Mouse (Mus musculus) T-cell, adult 2 months (primary cell): ENCODE measurements around the gene Foxd3.

Experiments used
- DNase-seq: peaks from one replicate; pipeline ENCODE4 v3.0.0; 2022; ENCODE audit warnings: low spot score

Gene Foxd3

DNA sequence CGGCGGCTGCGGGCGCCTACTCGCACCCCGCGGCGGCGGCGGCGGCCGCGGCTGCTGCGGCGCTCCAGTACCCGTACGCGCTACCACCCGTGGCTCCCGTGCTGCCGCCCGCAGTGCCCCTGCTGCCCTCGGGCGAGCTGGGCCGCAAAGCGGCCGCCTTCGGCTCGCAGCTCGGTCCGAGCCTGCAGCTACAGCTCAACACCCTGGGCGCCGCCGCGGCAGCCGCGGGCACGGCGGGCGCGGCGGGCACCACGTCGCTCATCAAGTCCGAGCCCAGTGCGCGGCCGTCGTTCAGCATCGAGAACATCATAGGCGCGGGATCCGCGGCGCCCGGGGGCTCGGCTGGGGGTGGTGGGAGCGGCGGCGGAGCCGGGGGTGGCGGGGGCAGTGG is 1.3 kb downstream of the Foxd3 start:
- no peak for DNase-seq

DNA sequence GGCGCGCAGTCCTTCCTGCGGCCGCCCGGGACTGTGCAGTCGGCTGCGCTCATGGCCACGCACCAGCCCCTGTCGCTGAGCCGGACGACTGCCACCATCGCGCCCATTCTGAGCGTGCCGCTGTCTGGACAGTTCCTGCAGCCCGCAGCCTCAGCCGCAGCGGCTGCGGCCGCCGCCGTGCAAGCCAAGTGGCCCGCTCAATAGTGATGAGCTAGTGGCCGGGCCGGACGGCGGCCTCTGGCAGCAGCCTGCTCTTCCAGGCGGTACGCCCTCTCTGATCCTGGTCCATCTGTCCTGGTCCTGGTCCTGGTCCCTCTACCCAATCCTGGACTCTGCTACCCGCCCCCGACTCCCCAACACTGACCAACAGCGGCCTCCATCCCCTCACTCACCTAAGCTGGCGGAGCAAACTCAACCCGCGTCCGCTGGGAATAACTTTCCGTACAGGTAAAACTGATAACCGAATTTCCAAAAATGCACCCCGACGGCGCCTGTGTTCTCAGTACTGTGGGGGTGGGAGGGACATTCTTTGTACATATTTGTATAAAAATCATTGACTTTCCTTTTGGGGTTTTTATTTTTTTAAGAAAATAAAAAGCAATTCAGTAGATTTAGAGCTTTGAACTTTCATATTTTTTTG is 1.9 kb downstream of the Foxd3 start:
- DNase-seq, result no peak

DNA sequence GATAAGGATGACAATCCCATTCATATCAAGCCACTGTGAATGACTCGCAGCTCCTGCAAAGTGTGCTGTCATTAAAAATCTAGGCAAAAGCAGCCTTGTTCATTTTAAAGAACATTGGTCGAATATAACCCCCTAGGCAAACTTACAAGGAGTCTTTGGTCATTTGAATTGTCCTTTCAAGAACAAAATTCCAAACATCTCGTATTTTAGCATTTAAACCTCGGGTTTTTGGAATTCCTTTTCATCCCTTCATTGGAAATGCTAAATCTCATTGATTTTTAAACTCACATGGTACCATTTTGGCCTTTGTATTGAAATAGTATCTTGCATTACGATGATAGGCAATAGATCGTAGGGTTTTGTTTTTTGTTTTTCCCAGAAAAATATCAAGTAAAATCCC is 2.8 kb downstream of the Foxd3 start:
- DNase-seq, result no peak

DNA sequence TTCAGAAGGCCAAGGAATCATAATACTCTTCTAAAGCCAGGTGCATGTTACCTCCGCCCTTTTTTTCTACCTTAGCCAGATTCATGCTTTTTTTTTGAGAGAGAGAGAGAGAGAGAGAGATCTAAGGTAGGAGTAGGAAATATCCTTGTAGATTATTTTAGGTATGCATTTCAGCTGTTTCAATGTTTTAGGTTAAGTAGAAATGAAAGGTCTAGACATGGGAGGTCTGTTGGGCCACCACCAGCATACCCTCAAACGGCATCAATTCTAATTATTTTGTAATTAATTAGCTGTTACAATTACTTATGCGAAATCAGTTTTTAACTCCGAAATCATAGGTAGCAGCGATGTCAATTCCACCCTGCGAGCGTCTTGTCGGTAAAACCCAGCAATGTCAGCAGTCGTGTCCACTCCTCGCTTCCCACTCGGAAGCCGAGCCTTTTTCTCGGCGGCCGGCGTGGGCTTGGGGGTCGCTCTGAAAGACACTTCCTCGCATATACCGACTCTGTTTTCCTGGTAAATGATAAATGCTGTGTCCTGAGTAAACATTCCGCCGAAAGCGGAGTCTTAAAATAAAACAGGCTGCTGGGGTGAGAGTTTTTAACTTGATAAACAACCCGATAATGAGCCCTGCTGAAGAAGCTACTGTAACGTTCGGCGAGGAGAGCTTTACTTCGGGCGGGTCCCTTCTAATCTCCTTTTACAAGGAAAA is 3.4 kb downstream of the Foxd3 start:
- DNase-seq, result no peak

DNA sequence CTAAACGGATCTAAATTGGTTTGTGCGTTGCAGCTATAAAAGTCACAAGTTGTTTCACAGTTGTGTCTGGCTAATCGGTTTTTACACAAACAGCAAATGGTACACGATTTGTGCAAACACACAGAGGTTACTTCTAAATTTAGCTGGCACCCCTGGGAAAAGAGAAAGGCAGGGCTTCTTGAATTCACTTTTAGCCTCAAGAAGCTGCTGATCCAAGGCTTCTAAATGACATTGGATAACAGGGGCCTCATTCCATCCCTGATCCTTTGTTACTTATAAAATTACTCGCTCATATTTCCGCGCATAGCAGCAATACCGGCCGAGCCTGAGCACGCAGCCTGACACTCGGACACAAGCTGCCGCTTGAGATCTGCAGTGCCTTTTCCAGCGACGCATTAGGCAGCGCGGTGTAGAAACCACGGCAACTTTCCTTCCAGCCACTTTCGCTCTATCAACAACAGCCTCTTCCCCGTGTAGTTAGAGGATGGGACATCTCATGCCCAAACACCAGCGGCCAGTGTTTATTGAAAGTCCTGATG is 4.0 kb downstream of the Foxd3 start:
- no peak for DNase-seq

DNA sequence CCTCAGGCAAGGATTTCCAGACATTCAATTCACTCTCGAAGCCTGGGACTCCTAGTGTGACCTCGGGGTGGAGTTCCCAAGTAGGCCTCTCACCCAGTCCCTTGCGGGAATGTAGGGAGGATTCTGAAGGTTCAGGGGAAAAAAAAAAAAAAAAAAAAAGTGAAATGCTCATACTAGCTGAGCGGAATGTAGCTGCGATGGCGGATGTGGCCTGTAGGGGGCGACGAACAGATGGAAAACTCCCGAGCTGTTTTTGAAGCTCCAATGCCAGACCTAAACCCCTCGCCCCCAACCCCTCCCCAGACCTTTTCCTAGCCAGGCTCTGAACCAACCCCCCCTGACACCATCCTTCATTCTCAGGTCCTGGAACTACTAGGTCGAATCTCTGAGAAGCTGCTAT is 4.9 kb downstream of the Foxd3 start:
- DNase-seq, result peak; percentile 22

DNA sequence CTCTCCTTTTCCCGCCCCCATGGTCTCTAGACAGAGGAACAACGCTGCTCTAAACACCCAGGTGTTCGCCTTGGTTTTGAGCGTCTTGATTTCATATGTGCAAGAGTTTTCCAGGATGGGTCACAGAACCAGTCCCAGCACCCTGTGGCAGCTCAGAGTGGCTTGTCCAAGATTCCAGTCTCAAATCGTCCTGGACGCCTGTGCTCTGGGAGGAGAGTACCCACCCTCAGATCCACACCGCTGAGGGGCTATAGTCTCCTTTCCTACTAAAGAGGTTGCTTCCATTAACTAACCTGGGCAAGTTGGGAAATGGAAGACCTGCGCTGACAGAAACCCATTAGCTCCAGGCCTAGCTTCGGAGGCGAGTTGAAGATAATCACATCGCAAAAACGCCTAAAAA is 5.9 kb downstream of the Foxd3 start:
- no peak for DNase-seq

DNA sequence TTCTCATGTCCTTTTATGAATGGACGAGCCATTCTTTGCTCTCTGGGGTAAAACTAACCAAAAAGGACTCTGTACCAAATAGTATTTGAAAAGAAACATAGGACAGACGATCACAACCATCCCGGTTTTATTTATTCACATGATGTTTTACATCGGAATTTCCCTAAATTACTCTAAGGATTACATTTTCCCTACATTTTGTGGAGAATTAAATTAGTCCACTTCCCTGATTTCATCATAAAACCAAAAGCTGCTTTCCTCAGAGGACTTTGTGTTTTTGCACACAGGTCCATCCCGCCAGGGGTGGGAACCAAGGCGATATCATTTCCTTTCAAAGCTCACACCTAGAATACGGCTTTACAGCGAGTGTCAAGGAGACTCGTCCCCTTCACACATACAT is 6.3 kb downstream of the Foxd3 start:
- DNase-seq, result no peak

DNA sequence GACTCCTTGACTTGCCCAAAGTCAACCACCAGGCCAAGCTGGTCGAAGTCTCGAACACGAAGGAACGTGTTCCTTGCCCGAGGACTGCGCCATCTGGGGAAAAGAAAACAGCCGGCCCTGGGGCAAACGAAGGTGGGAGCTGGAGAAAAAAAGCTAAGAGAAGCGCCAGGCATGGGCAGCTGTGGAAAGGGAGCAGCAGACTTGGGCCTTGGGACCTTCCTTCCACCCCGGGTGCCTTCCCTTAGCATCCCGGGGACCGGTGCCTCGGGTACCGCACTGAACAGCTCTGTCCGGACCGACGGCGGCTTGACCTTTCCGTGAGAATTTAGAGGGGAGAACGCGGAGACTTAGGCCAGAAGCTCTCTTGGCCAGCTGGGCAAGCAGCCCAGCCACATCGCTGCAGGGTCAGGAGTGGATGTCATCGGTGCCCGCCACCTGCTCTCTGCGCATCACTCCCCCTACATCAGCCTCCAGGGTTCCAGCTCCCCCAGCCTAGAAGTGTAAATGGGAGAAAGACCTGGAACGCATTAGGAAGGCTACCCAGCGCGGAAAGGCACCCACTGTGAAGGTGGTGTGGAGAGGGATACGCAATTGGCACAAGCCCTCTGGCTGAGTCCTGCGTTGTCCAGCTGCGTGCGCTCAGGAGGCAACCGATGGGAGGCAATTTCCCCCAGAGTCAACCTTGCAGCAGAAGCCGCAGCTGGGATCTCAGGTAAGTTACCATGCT is 6.9 kb downstream of the Foxd3 start:
- no peak for DNase-seq

DNA sequence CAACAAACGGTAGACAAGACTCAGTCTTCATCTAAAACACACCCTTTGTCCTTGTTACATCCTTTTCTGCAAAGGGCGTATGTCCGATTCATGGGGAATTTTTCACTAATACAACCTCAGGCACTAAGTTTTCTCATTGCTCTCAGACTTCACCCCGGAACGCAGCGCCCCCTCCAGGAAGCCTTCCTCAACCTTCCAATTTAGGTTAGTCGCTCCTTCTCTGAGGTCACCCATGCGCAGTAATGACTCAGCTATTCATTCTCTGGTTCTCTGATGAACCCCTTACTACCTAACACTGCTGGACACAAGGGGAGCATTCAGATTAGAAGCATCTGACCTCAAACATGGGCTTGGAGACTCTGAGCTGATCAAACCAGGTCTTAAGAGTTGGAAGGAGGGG is 7.6 kb downstream of the Foxd3 start:
- DNase-seq, result no peak

DNA sequence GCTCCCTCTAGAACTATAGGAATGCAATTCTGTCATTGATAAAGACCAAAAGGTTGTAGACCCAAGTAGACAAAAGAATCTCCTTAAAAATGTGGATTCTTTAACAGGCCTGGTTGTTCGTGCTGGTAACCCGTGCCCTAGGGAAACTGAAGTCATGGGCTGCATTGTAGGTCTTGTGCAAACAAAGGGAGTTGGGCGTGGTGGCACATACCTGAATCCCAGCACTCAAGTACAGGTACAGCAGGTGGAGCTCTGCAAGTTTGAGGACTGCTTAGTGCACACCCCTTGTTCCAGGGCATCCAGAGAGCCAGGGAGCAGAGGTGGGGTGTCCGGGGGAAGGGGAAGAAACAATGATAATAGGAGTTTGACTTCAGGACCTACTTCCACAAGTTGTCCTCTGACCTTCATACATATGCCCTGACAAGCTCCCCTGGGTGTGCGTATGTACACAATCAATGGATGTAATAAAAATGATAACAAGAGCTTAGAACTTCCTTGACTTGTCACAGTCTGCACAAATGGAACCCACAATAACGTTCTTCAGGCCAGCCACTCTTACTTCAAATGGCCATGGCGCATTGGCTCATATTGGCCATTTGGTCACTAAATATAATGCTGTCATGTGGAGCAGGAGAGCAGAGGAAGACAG is 14.2 kb downstream of the Foxd3 start:
- no peak for DNase-seq

DNA sequence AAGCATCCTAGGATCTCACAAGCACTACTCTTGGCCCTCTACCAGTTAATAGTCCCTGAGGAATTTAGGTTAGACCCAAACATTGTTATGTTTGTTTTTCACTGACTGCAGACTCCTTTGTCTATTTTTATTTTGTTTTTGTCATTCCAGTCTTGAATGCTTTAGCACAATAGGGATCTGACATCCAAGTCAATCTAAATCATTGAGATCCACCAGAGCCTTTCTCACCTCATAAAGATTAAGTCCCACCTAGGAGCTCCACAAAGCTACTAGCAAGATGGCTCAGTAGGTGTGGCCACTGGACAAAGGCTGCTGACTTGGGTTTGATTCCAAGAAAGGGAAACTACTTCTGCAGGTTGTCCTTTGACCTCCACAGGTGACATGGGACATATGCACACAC is 19.1 kb downstream of the Foxd3 start:
- no peak for DNase-seq

DNA sequence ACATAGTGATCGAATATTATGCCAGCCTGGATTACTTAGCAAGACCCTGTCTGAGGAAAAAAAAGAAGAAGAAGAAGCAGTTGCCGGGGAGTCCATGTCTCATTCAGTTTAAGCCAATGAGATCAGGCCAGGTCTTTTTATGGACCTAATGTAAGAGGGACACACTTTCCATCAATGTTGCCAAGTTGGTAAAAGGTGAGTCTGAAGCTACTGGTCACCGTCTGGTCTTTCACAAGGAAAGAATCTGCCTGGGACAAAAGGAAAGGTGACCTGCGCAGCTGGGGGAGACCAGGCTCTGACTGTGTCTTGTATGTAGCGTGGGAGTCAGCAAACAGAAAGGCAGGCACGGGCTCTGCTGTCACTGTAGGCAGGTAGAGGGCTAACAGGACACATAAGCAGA is 27.8 kb downstream of the Foxd3 start:
- no peak for DNase-seq

DNA sequence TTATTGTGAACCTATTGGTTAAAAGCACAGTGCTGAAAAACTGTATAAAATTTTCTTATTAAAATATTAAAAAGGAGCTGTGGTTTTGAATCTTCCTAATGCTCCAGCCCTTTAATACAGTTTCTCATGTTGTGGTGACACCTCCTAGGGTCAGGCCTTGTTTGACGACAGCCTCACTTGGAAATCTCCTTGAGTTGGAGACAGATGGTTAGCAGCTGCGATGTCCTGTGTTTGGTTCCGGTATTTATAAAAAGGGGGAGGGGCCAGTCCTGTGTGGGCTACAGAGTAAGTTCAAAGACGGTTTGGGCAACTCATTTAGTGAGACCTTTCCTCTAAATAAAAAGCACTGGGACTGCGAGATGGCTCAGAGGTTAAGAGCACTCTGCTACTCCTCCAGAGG is 30.2 kb downstream of the Foxd3 start:
- no peak for DNase-seq
